Mouse (Mus musculus): ENCODE measurements at regions not wholly inside any gene's neighbourhood (a gene's known extent, or its start where the extent isn't known, plus 50 kb on each side); places are given as distances from the start of the nearest gene placed in this dataset.

DNA sequence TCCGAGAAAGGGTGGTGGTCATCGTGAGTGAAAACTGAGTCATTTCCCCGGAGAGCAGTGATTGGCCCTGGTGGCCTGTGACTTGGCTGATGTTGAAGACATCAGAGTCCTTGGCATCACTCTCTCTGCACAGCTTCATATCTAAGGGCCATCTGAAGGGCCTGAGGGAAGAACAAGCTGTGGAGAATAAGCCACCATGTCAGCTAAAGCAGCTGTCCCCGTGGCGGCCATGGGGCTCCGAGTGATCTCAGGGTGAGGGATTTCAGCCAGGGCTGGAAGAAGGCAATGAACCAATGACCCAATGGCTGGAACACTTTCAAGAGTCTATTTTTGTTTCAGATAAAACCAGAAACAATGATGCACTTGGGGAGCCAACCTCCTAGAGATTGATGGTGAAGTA lies 62.2 kb downstream of the Ttc32 start:
- DNase-seq, result no peak

DNA sequence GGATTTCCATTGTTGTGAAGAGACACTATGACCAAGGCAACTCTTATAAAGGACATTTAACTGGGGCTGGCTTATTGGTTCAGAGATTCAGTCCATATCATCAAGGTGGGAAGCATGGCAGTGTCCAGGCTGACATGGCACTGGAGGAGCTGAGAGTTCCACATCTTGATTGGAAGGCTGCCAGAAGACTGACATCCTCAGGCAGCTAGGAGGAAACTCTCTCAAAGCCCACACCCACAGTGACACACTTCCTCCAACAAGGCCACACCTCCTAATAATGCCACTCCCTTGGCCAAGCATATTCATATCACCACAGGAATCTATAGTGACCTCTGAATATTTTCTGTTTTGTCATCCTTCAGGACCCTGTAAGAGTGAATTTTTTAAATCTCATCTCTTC lies 65.3 kb downstream of the Ttc32 start:
- no peak for DNase-seq

DNA sequence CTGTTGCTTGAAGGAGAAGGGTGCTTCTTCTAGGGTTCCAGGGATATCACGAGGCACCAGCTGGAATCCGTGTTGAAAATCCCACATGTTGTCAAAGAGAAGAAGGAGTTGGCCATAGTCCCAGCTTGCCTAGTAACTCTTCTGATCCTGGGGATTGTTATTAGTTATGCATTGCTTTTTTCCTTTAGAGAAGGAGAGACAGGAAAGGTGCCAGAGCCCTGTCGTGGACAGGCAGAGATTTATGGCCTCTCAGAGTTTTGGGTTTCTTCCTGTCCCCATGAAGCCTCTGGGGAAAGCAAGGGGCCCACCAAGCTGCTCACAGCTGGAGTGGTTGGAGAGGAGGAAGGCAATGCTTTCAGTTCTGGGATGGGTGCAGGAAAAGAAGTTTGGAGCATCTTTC lies 76.6 kb downstream of the Ttc32 start:
- DNase-seq, result no peak

DNA sequence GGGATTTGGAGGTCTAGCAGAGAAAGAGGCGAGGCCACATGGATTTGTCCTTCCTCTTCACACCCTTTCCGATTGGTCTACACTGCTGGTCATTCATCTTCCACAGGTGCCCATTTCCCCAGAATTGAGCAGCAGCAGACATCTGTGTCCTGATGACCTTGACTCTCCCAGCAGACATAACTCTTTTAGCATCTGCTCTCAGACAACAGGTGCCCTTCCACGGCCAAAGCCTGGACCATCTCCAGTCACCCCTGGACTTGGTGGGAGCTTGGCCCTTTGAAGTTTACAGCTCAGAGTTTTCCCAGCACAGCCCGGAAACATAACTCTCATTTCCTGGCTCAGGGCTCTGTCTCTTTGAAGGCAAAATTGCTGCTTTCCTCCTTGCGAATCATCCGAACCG lies 80.0 kb downstream of the Ttc32 start:
- DNase-seq, result no peak

DNA sequence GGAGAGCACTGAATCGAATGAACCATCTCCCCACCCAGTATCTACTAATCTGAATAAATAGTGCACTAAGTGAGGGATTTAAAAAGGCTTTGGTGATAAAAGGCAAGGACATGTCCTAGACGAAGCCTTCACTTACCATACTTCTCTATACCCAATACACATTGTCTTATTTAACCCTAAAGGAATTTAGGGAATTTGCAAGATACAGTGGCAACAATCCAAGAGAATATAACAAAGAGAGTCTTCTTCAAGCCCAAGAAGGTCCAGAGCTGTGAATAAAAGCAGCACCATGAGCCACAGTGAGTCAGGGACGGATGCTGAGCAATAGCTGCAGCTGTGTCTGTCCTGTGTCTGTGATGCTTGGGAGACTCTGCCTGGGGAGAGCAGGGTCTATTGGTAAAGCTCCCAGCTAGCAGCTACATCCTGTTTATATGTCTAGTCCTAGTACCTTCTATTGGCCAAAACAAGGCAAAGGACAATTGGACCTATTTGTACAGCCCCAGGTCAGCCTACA lies 82.4 kb downstream of the Ttc32 start:
- DNase-seq, result no peak

DNA sequence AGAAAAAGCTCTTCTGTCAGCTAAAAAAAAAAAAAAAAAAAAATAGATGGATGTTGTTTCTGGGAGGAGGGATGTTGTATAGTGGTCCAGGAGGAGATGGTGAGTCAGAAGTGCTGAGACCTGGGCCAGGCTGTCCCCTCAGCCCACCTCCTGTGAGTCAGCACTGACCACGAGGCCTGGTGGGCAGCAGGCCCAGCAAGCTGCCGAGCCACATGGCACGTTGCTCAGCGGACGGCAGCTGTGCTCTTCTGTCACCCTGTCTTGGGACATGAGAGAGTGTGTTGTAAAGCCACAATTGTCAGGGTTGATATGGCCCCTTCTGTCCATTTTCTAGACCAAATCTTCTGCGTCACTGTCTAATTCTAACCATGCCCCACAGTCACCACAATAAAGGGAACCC lies 83.9 kb downstream of the Ttc32 start:
- no peak for DNase-seq

DNA sequence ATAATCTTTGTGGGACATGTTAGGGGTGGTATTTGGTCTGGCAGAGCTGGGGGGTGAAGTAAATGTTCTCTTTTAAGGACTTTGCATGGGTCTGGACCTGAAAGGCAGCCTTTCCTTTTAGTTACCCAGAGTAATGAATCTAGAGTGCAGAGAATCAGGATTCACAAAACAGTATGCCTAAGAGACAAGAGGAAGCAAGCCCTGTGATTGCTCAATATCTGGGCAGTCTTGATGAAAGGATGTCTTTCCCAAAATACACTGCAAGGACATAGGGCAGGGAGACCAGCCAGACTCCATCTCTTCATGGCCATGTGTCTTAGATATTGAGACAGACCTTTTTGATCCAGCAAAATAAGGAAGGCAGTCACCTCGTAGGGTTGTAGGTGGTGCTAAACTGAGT lies 84.3 kb downstream of the Ttc32 start:
- no peak for DNase-seq

DNA sequence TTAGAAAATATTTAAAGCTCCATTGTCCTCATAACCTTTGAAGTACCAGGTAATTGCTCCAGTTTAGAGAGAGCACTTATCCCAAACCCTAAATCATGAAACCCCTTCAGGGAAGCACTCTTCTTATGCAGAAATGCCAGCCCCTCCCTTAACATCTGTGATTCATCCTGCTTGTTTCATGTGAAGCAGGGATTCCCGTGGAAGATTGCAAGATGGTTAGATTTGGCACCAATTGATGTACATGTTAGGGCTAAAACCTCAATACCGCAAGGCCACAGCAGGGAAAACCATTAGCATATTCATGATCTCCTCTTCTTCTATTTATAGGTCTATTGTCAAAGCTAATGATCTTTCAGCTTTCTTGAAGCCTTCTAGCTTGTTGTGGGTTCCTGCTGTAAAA lies 88.8 kb downstream of the Ttc32 start:
- no peak for DNase-seq

DNA sequence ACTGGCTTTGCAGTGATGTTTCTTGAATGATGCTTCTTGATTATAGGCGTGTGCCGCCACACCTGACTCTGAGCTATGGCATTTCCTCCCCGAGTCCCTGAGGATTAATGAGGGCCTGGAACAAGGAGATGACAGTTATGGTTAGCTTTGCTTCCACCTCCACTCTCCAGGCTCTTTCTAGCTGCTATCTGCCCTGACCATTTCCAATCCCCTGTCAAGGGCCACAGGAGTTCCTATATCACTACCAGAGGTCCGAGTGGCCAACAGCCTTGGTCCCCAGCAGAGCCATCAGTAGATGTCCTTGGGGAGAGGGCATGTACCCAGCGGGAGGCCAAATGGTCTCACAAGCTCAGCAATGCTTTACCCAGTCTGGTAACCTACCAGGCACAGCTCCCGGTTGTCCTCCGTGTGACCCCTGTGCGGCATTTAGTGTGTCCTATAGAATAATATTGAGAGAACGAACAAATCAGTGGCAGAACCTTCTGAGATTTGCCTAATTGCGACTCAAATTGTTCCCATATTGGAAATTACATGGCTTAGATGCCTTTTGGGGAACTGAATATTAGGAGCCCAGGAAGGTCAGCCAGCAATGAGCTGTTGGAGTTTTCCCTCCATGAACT lies 98.2 kb downstream of the Ttc32 start:
- no peak for DNase-seq

DNA sequence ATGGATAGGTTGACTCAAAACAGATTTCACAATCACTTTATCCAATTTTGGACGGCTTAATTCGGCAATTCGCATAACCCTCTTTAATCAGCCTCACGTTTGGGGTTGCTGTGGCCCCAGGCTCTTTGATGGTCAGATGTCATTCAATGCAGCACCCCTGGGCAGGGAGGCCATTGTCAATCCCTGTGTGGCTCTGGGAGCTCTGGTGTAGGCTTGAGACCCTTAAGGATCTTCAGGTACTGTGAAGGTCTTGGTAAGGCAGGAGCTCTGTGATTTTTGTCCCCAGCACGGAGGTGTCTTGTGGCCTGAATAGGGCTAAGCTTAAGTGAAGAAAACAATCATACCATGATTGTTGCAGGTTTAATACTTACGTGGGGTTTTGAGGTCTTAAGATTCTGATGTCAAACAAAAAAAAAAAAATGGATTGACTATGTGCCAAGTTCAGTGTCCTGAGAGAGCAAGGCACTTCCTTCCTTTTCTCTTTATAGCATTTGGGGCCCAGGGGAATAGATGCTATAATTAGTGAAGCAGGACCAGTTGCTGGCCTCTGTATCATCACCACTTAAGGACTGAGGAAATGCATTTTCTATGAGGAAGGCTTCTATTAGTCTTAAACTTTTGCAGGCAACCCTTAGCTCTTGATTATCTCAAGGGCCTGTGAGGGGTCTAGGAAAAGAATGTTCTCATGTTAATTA lies 98.9 kb downstream of the Ttc32 start:
- no peak for DNase-seq

DNA sequence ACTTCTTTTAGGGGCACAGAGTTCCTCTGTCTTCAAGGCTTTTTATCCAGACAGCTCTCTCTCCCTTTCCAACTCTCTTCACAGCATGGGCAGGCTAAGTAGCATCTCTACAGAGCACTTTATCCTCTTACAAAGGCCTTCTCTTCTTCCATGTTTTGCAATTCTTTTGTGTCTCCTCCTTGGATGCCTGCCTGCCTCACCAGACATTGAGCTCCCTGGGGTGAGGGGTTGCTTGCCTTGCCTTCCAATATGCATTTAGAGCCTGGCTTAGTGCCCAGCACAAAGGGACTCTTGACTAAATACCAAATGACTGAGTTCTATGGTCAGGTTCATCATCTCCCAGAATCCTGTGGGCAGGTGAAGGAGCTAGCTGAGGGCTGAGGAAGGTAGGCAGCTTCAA lies 102.8 kb downstream of the Ttc32 start:
- DNase-seq, result no peak

DNA sequence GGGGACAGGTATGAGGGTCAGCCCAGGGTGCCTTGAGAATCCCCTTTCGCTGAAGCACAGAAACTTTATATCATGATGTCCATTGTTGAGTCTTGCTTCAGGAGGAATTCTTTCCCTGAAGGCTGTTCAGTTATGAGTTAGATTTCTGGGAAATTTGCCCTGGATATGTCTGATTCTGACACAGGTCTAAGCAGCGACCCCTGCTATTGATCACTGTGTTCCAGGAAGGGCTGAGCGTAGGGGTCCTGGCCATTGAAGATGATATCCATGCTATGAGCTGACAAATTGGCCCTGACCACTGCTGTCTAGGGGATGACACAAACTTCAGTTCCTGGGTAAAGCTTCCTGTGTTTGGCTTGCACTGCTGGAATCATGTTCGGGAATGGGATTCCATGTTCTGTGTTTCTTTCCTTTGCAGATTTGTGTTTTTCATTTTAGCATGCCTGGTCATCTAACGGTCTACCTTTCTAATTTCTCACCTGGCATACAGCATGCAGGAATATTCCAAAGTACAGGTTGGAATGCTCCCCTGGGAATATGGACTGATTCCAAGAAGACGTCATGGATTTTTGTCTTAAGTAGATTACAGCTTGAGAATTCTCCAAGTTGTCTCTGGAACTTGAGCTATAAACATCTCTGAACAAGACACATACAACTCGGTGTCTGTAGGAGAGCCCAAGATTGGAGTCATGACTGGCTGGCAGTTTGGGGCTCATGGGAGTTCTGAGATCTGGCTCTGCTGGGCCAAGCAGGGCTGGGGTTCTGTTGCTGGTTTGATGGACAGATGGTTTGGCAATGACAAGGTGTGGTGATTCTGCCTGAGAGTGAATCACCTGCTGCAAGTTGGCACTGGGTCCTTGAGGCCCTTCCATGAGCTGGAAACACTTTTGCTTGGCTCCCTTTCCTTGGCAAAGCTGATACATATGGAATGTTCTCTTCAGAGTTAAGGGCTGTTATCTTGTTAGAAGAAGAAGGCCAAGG lies 104.4 kb downstream of the Ttc32 start:
- DNase-seq, result no peak

DNA sequence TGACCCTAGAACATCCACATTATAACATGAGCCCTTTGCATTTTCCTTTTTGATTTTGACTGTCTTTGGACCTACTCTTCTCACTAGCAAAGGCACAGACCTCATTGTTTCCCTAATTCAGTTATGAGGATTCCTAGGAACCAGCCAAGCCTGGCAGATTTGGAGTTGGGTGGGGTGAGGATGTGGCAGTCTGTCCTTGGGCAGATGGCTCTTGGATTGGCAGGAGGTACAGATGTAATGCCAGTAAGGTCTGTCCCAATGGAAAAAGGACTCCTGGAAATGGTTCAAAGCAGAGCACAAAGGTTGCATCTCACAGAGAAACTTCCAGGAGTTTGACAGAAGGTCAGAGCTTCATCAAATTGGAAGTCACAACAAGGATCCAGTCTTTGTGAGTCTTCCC lies 121.2 kb downstream of the Ttc32 start:
- no peak for DNase-seq

DNA sequence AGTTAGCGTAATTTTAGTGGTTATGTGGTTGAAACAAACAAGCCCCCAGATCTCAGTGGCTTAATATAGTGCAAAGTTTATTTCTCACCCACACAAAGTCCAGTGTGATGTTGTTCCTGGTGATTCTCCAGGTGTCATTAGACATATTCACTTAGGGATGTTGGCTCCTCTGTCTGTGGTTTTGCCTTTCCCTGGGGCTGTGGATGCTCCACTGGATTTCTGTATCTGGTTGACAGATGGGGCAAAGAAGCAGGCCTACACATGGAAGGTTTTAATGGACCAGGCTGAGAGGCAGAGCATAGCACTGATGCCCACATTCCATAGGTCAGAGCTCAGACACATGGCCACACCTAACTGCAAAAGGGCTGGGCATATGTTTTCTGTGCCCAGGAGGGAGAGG lies 121.6 kb downstream of the Ttc32 start:
- no peak for DNase-seq

DNA sequence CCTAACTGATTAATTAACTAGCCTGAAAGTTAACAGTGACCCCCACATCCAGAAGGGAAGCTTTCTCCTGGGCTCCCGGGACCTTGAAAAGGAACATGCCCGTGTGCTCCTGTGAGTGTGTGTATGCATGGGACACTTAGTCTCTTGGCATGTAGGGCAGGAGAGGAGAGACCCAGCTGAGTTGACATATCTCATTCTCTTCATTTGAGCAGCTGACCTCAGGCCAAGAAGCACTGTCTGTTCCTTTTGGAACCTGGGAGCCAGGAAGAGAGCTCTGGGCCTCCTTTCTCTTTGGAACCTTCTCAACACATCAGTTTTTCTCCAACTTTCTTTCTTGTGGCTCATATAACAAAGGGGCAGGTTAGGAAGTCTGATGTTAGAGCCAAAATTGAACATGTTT lies 124.7 kb downstream of the Ttc32 start:
- DNase-seq, result no peak

DNA sequence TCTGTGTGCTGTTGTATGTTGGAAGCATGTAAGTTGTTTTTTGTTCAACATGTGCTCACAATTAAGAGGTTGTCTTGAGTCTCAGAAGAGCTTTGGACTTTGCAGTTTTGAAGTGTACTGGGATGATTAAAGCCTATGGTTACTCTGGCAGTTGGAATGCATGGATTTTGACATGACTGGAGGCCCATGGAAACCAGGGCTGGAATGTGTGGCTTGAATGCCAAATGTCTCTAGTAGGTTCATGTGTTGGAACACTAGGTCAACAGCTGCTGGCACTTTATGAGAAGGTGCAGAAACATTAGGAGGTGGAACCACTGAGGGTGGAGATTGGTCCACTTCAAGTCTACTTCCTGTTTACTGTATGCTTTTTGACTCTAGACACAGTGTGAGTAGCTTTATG lies 127.0 kb downstream of the Ttc32 start:
- DNase-seq, result no peak

DNA sequence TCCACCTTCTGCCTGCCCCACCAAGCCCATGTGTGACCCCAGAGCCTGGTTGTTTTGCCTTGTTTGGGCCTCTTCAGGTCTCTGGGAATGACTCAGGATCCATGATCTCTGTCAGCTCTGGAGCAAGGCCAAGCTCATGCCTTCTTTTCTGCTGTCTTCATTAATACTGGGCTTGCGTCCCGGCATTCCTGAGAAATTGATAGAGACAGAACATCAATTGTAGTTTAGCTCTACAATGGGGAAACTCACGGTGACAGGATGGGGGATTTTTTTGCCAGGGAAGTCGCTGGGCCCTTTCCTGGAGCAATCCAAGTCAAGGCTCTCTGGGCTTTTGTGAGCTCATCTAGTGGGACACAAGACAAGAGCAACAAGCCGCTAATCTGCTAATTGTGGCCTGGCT lies 129.0 kb downstream of the Ttc32 start:
- no peak for DNase-seq

DNA sequence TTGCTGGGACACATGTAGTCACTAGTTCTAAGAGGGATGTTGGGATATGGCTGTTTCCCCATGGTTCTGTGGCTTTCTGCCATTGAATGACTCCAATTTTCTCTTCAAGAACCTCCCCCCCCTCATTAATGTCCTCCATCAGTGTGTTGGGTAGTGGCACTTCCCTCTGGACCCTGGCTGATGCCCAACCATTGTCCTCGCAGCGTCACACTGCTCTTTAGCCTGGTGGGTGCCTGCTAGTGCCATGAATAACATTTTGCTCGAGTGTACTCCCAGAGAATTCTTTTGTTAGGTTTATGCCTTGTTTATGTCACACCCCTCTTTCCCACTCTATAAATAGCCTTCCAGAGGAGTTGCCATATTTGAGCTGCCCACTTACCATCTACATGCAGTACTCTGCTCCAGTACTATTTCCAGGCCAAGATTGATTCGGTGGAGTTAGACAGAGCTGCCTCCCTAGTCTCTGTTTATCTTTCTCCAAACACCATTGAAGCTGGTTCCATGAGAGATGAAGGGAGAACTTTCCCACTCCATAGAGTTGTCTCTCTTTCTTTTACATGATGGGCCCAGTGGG lies 135.7 kb downstream of the Ttc32 start:
- no peak for DNase-seq

DNA sequence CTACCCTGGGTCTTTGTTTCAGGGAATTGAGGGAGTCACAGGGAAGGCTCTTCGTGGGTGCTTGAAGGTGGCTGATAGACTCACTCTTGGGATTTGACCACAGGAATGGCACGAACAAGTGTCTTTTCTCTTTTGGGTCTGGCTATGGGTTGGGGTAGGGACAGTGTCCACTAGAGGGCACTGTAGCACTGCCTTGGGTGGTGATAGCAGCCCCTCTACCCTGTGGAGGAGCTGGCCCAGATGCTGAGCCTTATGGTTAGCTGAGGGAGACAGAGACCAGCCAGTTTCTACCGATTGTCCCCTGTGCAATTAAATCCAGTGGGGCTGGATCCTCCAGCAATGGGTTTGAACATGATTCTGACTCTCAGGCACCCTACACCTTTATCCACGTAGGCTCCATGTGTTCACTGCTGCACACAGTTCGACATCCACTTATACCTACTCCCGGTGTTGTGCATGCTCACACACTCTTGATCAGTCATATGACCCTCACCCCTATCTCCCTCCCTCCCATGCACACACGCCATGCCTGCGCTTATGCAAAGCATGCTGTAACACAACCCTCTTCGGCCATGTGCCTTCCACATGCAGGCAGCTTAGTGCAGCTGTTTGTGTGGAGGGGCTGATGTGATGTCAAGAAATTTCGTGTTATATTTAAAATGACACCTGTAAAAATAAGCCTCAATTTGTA lies 136.6 kb downstream of the Ttc32 start:
- no peak for DNase-seq

DNA sequence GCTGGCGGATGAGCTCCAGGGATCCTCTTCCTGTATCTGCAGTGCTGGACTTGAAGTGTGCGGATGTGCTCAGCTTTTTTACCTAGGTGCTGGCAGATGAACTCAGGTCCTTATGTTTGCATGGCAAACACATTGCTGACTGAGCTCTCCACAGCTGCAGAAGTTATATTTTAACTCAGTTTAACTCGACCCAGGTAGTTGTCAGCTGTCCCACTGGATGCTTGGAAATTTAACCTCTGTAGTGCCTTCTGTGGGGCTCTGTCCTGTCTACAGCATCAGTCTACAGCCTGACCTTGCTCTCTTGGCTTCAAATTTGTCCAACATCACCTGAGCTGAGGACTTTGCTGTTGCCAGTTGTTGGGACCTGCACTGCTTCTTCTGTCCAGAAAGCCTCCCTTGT lies 139.2 kb downstream of the Ttc32 start:
- DNase-seq, result no peak

DNA sequence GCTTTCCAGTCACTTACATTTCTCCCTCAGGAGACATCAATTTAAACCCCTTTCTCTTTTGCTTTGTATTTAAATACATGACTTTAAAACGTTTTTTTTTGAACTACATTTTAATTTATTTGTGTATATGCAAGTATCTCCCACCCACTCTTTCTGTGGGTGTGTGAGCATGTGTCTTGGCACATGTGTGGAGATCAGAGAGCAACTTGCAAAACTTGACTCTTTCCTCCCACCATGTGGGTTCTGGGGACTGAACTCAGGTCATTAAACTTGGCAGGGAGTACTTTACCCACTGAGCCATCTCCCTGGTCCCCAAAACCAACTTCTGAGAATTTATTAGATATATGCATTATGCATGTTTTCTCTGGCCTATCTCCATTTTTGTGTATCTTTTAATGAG lies 143.9 kb downstream of the Ttc32 start:
- DNase-seq, result no peak

DNA sequence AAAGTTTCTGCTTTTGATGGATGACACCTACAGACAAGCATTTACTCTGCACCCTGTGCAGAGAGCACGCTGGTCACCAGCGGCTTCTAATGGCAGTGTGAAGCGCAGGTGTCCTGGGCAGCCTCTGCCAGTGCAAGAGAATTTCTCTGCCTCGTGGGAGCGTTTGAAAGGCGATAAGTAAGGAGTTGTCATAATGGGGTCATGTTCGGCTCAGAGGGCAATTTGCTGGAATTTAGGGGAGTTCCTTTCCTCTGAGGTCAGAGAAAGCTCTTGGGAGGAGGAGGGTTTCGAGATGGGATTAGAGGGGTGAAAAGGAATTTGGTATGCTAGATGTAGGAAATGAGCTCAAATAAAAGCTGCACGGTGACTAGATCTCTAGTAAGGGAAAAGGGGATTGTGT lies 144.5 kb downstream of the Ttc32 start:
- no peak for DNase-seq

DNA sequence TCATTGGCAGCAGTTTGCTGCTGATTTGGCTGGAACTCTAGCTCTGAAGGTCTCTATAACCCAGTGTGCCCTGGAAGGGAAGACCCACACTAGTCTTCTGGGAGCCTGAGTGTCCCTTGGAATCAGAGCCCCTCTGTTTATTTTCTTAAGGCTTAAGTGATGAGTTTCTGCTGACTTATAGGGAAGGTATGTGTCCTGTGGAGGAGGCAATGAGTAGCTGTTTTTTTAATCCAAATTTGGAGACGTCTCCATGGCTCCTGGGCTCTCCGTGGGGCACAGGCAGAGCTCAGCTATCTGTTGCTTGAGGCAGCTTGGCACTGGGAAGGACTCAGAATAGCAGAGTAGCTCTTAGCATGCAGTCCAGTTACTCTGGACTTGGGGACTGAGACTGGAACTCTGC lies 146.4 kb downstream of the Ttc32 start:
- no peak for DNase-seq

Measured in thymus, postnatal 36 days (tissue).